Mouse (Mus musculus): ENCODE measurements around the gene Cnn1. TPM values are rescaled to one million over a fixed set of nuclear protein-coding genes. Genes with fewer than 3 reads are reported as not detected.

The Cnn1 gene
- polyA plus RNA-seq (2021; fragmentation: Nextera tagmentation) = 0.49 and 0.67 TPM in 2 replicates
- long read RNA-seq, experiment 1 = 0 reads
- long read RNA-seq, experiment 2 = 0 reads

GRCm38 (mm10) chr9:22098993-22099696 lies at the start of gene Cnn1:
TSS of gene Cnn1 (plus strand) at chr9:22099216.

GRCm38 (mm10) chr9:22051958-22052254 lies 47.1 kb upstream of the Cnn1 start, which contains the start of gene Elavl3:
TSS of gene Elavl3 (minus strand) at chr9:22052023.

GRCm38 (mm10) chr9:22070791-22071573 lies 28.0 kb upstream of the Cnn1 start, which contains the start of the genes Gm49318 and Zfp653:
TSS of gene Gm49318 (minus strand) at chr9:22071259.
TSS of gene Zfp653 (minus strand) at chr9:22071376.

GRCm38 (mm10) chr9:22085022-22085834 lies 13.8 kb upstream of the Cnn1 start, which contains the start of gene Ecsit:
TSS of gene Ecsit (minus strand) at chr9:22085438.

GRCm38 (mm10) chr9:22116740-22117426 lies 17.9 kb downstream of the Cnn1 start, which contains the start of gene Elof1:
TSS of gene Elof1 (minus strand) at chr9:22117172.

GRCm38 (mm10) chr9:22135644-22136390 lies 36.8 kb downstream of the Cnn1 start, which contains the start of gene Acp5:
TSS of gene Acp5 (minus strand) at chr9:22135711.

GRCm38 (mm10) chr9:22156497-22157245 lies 57.7 kb downstream of the Cnn1 start, which contains the start of gene Pigyl:
TSS of gene Pigyl (plus strand) at chr9:22156846.

Other genes starting within 250 kb of the Cnn1 start
- gene Dock6, start 246.6 kb upstream of the Cnn1 start, polyA plus RNA-seq (2021; fragmentation: Nextera tagmentation) = 3.2 and 3.9 TPM in 2 replicates
- gene Rab3d, start 181.0 kb upstream of the Cnn1 start, polyA plus RNA-seq (2021; fragmentation: Nextera tagmentation) = 6.7 and 6.8 TPM in 2 replicates
- 8.4 and 9.2 TPM in 2 replicates for gene Ccdc159, start 171.7 kb upstream of the Cnn1 start, polyA plus RNA-seq (2021; fragmentation: Nextera tagmentation)
- 87.3 and 88.2 TPM in 2 replicates for gene Tmem205, start 171.7 kb upstream of the Cnn1 start, polyA plus RNA-seq (2021; fragmentation: Nextera tagmentation)
- gene Plppr2, start 162.2 kb upstream of the Cnn1 start, polyA plus RNA-seq (2021; fragmentation: Nextera tagmentation) = 75.3 and 142 TPM in 2 replicates
- gene Swsap1, start 143.5 kb upstream of the Cnn1 start, polyA plus RNA-seq (2021; fragmentation: Nextera tagmentation) = 6.2 and 17.7 TPM in 2 replicates
- gene Epor, start 135.7 kb upstream of the Cnn1 start, polyA plus RNA-seq (2021; fragmentation: Nextera tagmentation) = 16.7 and 18.2 TPM in 2 replicates
- gene Rgl3, start 109.8 kb upstream of the Cnn1 start, polyA plus RNA-seq (2021; fragmentation: Nextera tagmentation) = 1.0 and 1.5 TPM in 2 replicates
- 2.7 TPM in 2 replicates for gene Ccdc151, start 96.6 kb upstream of the Cnn1 start, polyA plus RNA-seq (2021; fragmentation: Nextera tagmentation)
- gene Prkcsh, start 96.4 kb upstream of the Cnn1 start, polyA plus RNA-seq (2021; fragmentation: Nextera tagmentation) = 24.2 and 25.2 TPM in 2 replicates
- gene Elavl3, start 47.2 kb upstream of the Cnn1 start, polyA plus RNA-seq (2021; fragmentation: Nextera tagmentation) = 21.2 and 23.5 TPM in 2 replicates
- gene Gm49318, start 28.0 kb upstream of the Cnn1 start, polyA plus RNA-seq (2021; fragmentation: Nextera tagmentation) = not detected in 2 replicates
- 3.5 and 4.6 TPM in 2 replicates for gene Zfp653, start 27.8 kb upstream of the Cnn1 start, polyA plus RNA-seq (2021; fragmentation: Nextera tagmentation)
- 51.1 and 51.8 TPM in 2 replicates for gene Ecsit, start 13.8 kb upstream of the Cnn1 start, polyA plus RNA-seq (2021; fragmentation: Nextera tagmentation)
- 175 and 193 TPM in 2 replicates for gene Elof1, start 18.0 kb downstream of the Cnn1 start, polyA plus RNA-seq (2021; fragmentation: Nextera tagmentation)
- 0.21 and 0.39 TPM in 2 replicates for gene Acp5, start 36.5 kb downstream of the Cnn1 start, polyA plus RNA-seq (2021; fragmentation: Nextera tagmentation)
- gene Pigyl, start 57.6 kb downstream of the Cnn1 start, polyA plus RNA-seq (2021; fragmentation: Nextera tagmentation) = 173 and 183 TPM in 2 replicates
- 0.06 TPM in 1 of 2 replicates, not detected in the other for gene Zfp872, start 88.9 kb downstream of the Cnn1 start, polyA plus RNA-seq (2021; fragmentation: Nextera tagmentation)
- 11.1 and 12.7 TPM in 2 replicates for gene Zfp809, start 126.5 kb downstream of the Cnn1 start, polyA plus RNA-seq (2021; fragmentation: Nextera tagmentation)
- 1.9 and 3.0 TPM in 2 replicates for gene Zfp599, start 160.7 kb downstream of the Cnn1 start, polyA plus RNA-seq (2021; fragmentation: Nextera tagmentation)
- gene Zfp810, start 208.4 kb downstream of the Cnn1 start, polyA plus RNA-seq (2021; fragmentation: Nextera tagmentation) = 8.4 and 11.9 TPM in 2 replicates

All from left cerebral cortex, adult 6 months (tissue).